Mouse (Mus musculus) hindbrain, embryonic 15.5 days (tissue): ENCODE data around the gene Mtm1. TPM values are rescaled to one million over a fixed set of nuclear protein-coding genes. Genes with fewer than 3 reads are reported as not detected.

Experiments
- ATAC-seq: fragments of 200-750 bp; cut with Nextera tagmentation; 2 replicates; pipeline ENCODE4 v1.8.0; 2017; ENCODE audit warnings: low read depth, moderate number of reproducible peaks, moderate TSS enrichment; ENCODE audit not compliant: low FRiP score
- H3K27ac ChIP-seq: fragments of 300-500 bp; sonication (generic); replicated peaks from 2 replicates; pipeline ENCODE4 v1.5.1; 2015; ENCODE audit warnings: mild to moderate bottlenecking, inconsistent platforms
- H3K27me3 ChIP-seq: fragments of 300-500 bp; sonication (generic); 2 replicates; pipeline ENCODE4 v1.6.1; 2015; ENCODE audit warnings: control low read depth, inconsistent platforms
- H3K36me3 ChIP-seq: fragments of 300-500 bp; sonication (generic); 2 replicates; pipeline ENCODE4 v1.6.1; 2015; ENCODE audit warnings: control low read depth, inconsistent platforms
- H3K4me1 ChIP-seq: fragments of 300-500 bp; sonication (generic); replicated peaks from 2 replicates; pipeline ENCODE4 v1.6.1; 2015; ENCODE audit warnings: control low read depth, inconsistent platforms
- H3K4me2 ChIP-seq: fragments of 300-500 bp; sonication (generic); 2 replicates; pipeline ENCODE4 v1.6.1; 2015; ENCODE audit warnings: moderate library complexity, mild to moderate bottlenecking, inconsistent platforms
- H3K4me3 ChIP-seq: fragments of 300-500 bp; sonication (generic); 2 replicates; pipeline ENCODE4 v1.5.1; 2015; ENCODE audit warnings: mild to moderate bottlenecking, inconsistent platforms
- H3K9ac ChIP-seq: fragments of 300-500 bp; sonication (generic); 2 replicates; pipeline ENCODE4 v1.6.1; 2015; ENCODE audit warnings: inconsistent platforms
- H3K9me3 ChIP-seq: fragments of 300-500 bp; sonication (generic); 2 replicates; pipeline ENCODE4 v1.6.1; 2016; ENCODE audit warnings: control low read depth, inconsistent platforms
- whole genome bisulfite sequencing: fragments of 180-500 bp; shearing (Covaris S2); methylation state at CpG from one replicate; pipeline ENCODE4 v1.1.7; 2015; 5-methylcytosine and 5-hydroxymethylcytosine counted together
- polyA plus RNA-seq: library from polyadenylated mRNA; unstranded; fragments of >200 nt; fragmentation: Nextera tagmentation; extraction: Ambion mirVana; gene quantifications from 2 replicates; pipeline ENCODE4 v1.2.1, GENCODE M21; 2015

Mtm1 gene
- polyA plus RNA-seq, 1 experiment from 2014 or later: 4.4 TPM

GRCm38 (mm10) chrX:71220896-71221295, 10.3 kb downstream of the Mtm1 start:
- Histone ChIP-seq H3K27me3 (no peaks in the 10 kb centered on the region), H3K9ac (no peak overlapping the region), H3K9me3 (no peaks in the 10 kb centered on the region), H3K4me1 (no peaks in the 10 kb centered on the region), H3K4me2 (no peak overlapping the region), H3K27ac (no peak overlapping the region), H3K36me3 (no peaks in the 10 kb centered on the region), H3K4me3 (no peak overlapping the region)
- no peak for ATAC-seq
- WGBS: 79% methylated on average over 3 of the region's 3 CpGs

- H3K4me3 ChIP-seq: no peak overlapping the region
- H3K4me1 ChIP-seq: no peaks in the 10 kb centered on the region
- no peak overlapping the region for H3K27ac ChIP-seq
- no peaks in the 10 kb centered on the region for H3K36me3 ChIP-seq
- H3K4me2 ChIP-seq: no peak overlapping the region
- no peaks in the 10 kb centered on the region for H3K27me3 ChIP-seq
- no peaks in the 10 kb centered on the region for H3K9me3 ChIP-seq
- WGBS: 82% methylated on average over 4 of the region's 4 CpGs
- no peak for ATAC-seq
- H3K9ac ChIP-seq: no peak overlapping the region
These were observed 12.3 kb downstream of the Mtm1 start for GRCm38 (mm10) chrX:71222648-71223408.

- 73% methylated on average over 5 of the region's 5 CpGs for WGBS
- Histone ChIP-seq H3K4me2 (no peak overlapping the region), H3K9me3 (no peaks in the 10 kb centered on the region), H3K27me3 (no peaks in the 10 kb centered on the region), H3K9ac (no peak overlapping the region), H3K36me3 (no peaks in the 10 kb centered on the region), H3K27ac (no peak overlapping the region), H3K4me1 (no peaks in the 10 kb centered on the region), H3K4me3 (no peak overlapping the region)
- no peak for ATAC-seq
These were observed 16.3 kb downstream of the Mtm1 start for GRCm38 (mm10) chrX:71226881-71227280.

DNA sequence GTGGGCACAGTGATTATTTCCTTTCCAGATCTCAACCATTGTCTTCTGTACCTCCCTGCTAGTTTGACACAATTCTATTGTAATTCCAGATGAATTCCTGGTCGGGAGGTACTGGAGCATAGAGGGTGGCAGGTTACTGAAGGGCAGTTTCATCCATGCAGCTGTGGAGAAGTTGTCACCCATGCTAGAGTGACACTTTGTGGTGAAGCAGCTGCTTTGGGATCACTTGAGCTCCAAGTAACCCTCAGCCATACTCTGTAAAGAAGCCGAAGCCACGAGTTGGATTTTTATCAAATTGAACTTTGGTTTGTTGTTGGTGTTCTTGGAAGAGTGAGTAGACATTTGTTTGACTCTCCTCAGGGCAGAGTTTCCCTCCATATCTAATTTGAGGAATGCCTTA, 17.6 kb downstream of the Mtm1 start:
- no peaks in the 10 kb centered on the region for H3K27me3 ChIP-seq
- no peak overlapping the region for H3K4me3 ChIP-seq
- no peak overlapping the region for H3K9ac ChIP-seq
- H3K9me3 ChIP-seq: no peaks in the 10 kb centered on the region
- no peaks in the 10 kb centered on the region for H3K4me1 ChIP-seq
- WGBS: 67% methylated on average over 3 of the region's 3 CpGs
- H3K4me2 ChIP-seq: no peak overlapping the region
- no peaks in the 10 kb centered on the region for H3K36me3 ChIP-seq
- H3K27ac ChIP-seq: no peak overlapping the region
- no peak for ATAC-seq

DNA sequence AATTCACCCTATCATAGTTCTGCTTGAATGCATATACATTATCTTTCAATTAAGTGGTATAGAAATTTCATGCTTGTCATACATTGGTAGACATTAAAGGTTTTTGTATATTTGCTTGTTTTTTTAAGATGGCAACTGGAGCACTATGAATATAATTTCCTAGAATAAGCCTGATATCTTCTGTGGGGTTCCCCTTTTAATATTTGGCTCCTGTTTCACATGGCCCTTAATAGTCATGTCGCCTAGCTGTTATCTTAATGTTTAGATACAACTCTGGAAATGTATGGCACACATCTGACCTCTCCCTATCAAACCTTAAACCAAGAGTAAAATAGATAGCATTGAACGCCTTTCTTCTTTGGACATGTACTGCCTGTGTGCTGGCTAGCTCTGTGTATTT, 20.3 kb downstream of the Mtm1 start:
- Histone ChIP-seq H3K4me1 (no peaks in the 10 kb centered on the region), H3K9me3 (no peaks in the 10 kb centered on the region), H3K27ac (no peak overlapping the region), H3K36me3 (no peaks in the 10 kb centered on the region), H3K27me3 (no peaks in the 10 kb centered on the region), H3K4me3 (no peak overlapping the region), H3K4me2 (no peak overlapping the region), H3K9ac (no peak overlapping the region)
- no peak for ATAC-seq
- 88% methylated on average over 2 of the region's 2 CpGs for WGBS

DNA sequence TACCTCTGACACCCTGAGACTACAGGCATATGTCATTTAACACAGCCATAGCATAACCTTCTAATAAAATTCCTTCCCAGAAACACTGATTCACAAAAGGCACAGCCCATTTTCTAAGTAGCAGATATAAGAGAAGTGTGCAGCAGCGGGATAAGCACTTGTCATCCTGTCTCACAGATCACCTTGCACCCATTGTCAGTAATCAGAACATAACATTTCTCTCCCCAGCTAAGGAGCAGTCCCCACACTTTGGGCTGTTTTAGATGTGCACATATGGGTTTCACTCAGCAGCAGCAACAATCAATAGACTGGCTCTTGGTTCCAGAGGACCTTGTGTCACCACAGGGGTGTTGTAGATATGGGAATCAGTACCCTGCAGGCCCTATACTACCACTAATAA, 45.9 kb downstream of the Mtm1 start:
- Histone ChIP-seq H3K36me3 (no peaks in the 10 kb centered on the region), H3K4me2 (no peak overlapping the region), H3K4me3 (no peak overlapping the region), H3K9ac (no peak overlapping the region), H3K27me3 (no peaks in the 10 kb centered on the region), H3K9me3 (no peaks in the 10 kb centered on the region), H3K27ac (no peak overlapping the region), H3K4me1 (no peaks in the 10 kb centered on the region)
- 90% methylated on average over 1 of the region's 1 CpGs for WGBS
- no peak for ATAC-seq

DNA sequence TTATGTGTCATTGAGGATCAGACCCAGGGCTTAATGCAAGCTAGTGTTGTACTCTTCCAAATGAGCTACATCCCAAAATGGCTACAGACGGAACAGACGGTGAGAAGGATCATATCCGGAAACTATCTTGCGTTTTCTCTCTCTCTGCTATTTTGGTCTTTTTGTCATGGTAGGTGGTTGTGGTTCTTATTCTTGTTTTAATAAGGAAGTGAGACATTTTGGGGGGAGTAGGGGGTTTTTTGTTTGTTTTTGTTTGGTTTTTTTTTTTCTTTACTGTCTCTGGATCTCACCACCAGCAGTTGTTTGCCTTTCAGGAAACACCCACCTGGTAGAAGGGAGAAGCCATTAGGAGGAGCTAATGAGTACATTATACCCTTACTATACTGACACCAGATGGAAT, 50.3 kb downstream of the Mtm1 start:
- Histone ChIP-seq H3K9ac (no peak overlapping the region), H3K36me3 (no peaks in the 10 kb centered on the region), H3K4me2 (no peak overlapping the region), H3K27me3 (no peaks in the 10 kb centered on the region), H3K4me3 (no peak overlapping the region), H3K9me3 (no peaks in the 10 kb centered on the region), H3K27ac (no peak overlapping the region), H3K4me1 (no peaks in the 10 kb centered on the region)
- 98% methylated on average over 4 of the region's 4 CpGs for WGBS
- ATAC-seq: no peak

DNA sequence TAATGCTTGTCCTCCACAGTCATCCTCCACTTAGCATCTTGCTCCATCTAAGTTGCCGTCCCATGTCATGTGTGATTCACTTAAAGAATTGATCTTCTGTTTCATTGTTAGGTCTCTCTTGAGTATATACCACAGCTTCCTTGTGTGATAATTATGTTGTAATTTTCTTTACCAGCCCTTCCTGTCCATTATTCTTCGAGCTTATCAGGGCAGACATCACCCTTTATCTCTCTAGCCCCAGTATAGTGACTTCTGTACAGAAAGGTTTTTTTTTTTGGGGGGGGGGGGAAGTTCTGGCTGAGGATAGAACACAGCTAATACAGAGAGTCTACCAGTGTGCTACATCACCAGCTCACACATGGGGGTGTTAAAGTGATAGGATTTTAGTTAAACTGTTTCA, 53.7 kb downstream of the Mtm1 start:
- no peaks in the 10 kb centered on the region for H3K27me3 ChIP-seq
- H3K9ac ChIP-seq: no peak overlapping the region
- 74% methylated on average over 2 of the region's 2 CpGs for WGBS
- no peak overlapping the region for H3K27ac ChIP-seq
- H3K36me3 ChIP-seq: no peaks in the 10 kb centered on the region
- no peak for ATAC-seq
- H3K4me3 ChIP-seq: no peak overlapping the region
- H3K9me3 ChIP-seq: no peaks in the 10 kb centered on the region
- H3K4me1 ChIP-seq: no peaks in the 10 kb centered on the region
- H3K4me2 ChIP-seq: no peak overlapping the region

DNA sequence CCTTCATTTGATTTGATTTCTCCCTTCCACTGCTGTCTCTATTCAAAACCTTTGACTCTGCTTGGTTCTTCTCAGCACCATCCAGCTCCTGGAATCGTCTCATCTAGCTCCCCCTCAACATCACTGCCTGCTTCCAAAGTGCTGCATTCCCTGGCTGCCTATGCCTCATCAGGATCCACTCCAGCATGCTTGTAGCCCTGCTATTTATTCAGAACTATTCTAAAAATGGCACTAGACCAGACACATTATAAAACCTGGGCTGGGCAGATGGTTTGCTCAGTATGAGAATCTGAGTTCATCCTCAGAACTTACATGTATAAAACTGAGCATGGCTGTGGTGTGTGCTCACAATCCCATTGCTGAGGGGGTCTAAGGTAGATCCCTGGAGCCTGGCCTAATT, 58.4 kb downstream of the Mtm1 start:
- H3K4me3 ChIP-seq: no peak overlapping the region
- 78% methylated on average over 1 of the region's 1 CpGs for WGBS

GRCm38 (mm10) chrX:71274150-71274549, 63.6 kb downstream of the Mtm1 start:
- ATAC-seq: no peak
- Histone ChIP-seq H3K36me3 (no peaks in the 10 kb centered on the region), H3K4me1 (no peaks in the 10 kb centered on the region), H3K4me2 (no peak overlapping the region), H3K9me3 (no peaks in the 10 kb centered on the region), H3K27me3 (no peaks in the 10 kb centered on the region), H3K27ac (no peak overlapping the region), H3K4me3 (no peak overlapping the region), H3K9ac (no peak overlapping the region)
- 96% methylated on average over 3 of the region's 3 CpGs for WGBS

More for the DNA sequence above, 58.4 kb downstream of the Mtm1 start:
- no peaks in the 10 kb centered on the region for H3K27me3 ChIP-seq
- no peak for ATAC-seq
- no peaks in the 10 kb centered on the region for H3K4me1 ChIP-seq
- no peaks in the 10 kb centered on the region for H3K9me3 ChIP-seq
- H3K27ac ChIP-seq: no peak overlapping the region
- H3K9ac ChIP-seq: no peak overlapping the region
- H3K36me3 ChIP-seq: no peaks in the 10 kb centered on the region
- H3K4me2 ChIP-seq: no peak overlapping the region

DNA sequence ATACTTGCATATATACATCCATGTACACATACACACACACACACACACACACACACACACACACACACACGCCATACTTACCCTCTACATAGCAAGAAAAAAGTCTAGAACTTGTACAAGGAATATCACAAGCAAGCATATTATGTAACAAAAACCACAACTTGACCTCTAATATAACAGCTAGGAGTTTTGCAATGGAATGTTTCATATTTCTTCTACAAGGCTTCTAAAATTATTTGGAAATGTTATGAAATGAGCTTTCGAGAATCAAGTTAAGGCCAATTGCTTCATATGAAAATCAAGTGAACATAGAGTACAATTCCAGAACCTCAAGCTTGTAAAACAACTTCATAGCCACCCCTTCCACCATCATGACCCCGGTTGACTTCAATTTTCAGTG, 74.9 kb downstream of the Mtm1 start:
- Histone ChIP-seq H3K4me3 (no peak overlapping the region), H3K27me3 (no peaks in the 10 kb centered on the region), H3K4me1 (no peaks in the 10 kb centered on the region), H3K27ac (no peak overlapping the region), H3K9me3 (no peaks in the 10 kb centered on the region), H3K36me3 (no peaks in the 10 kb centered on the region), H3K9ac (no peak overlapping the region), H3K4me2 (no peak overlapping the region)
- 93% methylated on average over 3 of the region's 3 CpGs for WGBS
- ATAC-seq: no peak

DNA sequence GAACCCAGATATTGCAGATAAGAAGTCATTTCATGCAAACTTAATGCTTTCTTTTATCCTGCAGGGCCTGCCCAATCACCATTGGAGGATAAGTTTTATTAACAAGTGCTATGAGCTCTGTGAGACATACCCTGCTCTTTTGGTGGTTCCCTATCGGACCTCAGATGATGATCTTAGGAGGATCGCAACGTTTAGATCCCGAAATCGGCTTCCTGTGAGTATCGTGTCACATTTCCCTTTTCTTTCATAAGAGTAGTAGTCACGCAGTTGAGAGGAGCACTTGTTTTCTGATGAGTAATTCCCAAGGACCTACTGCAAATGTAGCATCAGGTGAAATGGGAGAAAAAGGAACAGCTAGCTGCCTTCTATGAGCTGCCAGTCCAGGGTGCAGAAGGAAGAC, 76.5 kb downstream of the Mtm1 start:
- Histone ChIP-seq H3K4me1 (no peaks in the 10 kb centered on the region), H3K4me2 (no peak overlapping the region), H3K9me3 (no peaks in the 10 kb centered on the region), H3K27me3 (no peaks in the 10 kb centered on the region), H3K4me3 (no peak overlapping the region), H3K36me3 (no peaks in the 10 kb centered on the region), H3K9ac (no peak overlapping the region), H3K27ac (no peak overlapping the region)
- WGBS: 94% methylated on average over 7 of the region's 7 CpGs
- ATAC-seq: no peak

- WGBS: 80% methylated on average over 2 of the region's 2 CpGs
- ATAC-seq: no peak
These were observed 83.6 kb downstream of the Mtm1 start for GRCm38 (mm10) chrX:71294191-71294590.

More at GRCm38 (mm10) chrX:71294191-71294590, 83.6 kb downstream of the Mtm1 start:
- no peaks in the 10 kb centered on the region for H3K4me1 ChIP-seq
- no peak overlapping the region for H3K4me2 ChIP-seq
- H3K27me3 ChIP-seq: no peaks in the 10 kb centered on the region
- H3K9me3 ChIP-seq: no peaks in the 10 kb centered on the region
- H3K36me3 ChIP-seq: no peaks in the 10 kb centered on the region
- H3K4me3 ChIP-seq: no peak overlapping the region
- no peak overlapping the region for H3K27ac ChIP-seq
- H3K9ac ChIP-seq: no peak overlapping the region
